Mouse (Mus musculus): Measurements from ENCODE around the gene Etl4. TPM values are rescaled to one million over a fixed set of nuclear protein-coding genes. Genes with fewer than 3 reads are reported as not detected.
A peak's percentile ranks its signal among the peaks of the same experiment; 100 is the strongest.

Gene Etl4
- total RNA-seq, 2 experiments from 2014 or later: 52.6 to 77.5 TPM

GRCm38 (mm10) chr2:20442731-20443130 lies 533.2 kb downstream of the Etl4 start:
- DNase-seq (ENCODE audit: low spot score): no peak

DNA sequence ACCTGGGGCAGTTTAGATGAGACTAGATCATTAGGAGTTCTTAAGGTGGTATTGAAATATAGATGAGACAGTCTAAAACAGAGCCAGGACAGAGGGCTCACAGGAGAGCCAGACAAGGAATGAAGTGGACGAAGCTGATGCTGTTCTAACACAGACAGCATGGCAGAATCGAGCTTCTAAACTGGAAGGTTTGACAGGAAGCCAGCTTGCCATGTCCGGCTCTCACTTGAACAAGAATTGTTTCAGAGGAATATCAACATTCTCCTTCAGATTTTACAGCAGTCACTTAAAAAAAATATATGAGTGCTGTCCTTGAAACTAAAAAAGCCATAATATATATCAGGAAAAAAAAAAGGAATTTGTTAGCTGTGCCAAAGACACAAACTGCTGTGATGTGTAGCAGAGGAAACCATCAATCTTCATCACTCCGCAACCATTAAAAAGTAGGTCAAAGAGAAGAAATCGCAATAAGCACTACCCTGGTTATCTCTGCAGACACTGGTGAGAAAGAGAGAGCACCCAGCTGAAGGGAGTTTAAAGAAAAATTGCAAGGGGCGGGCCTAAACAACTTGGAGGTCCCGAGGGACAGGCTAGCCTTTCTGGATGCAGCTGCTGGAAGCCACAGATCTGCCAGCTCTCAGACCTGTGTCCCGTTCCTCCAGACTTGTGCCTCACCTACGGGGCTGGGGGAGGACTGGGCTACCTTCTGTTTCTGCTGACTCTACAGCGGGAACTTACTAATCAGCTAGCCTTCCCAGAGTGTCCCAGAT lies 534.3 kb downstream of the Etl4 start:
- no peak for DNase-seq (ENCODE audit: low spot score)

DNA sequence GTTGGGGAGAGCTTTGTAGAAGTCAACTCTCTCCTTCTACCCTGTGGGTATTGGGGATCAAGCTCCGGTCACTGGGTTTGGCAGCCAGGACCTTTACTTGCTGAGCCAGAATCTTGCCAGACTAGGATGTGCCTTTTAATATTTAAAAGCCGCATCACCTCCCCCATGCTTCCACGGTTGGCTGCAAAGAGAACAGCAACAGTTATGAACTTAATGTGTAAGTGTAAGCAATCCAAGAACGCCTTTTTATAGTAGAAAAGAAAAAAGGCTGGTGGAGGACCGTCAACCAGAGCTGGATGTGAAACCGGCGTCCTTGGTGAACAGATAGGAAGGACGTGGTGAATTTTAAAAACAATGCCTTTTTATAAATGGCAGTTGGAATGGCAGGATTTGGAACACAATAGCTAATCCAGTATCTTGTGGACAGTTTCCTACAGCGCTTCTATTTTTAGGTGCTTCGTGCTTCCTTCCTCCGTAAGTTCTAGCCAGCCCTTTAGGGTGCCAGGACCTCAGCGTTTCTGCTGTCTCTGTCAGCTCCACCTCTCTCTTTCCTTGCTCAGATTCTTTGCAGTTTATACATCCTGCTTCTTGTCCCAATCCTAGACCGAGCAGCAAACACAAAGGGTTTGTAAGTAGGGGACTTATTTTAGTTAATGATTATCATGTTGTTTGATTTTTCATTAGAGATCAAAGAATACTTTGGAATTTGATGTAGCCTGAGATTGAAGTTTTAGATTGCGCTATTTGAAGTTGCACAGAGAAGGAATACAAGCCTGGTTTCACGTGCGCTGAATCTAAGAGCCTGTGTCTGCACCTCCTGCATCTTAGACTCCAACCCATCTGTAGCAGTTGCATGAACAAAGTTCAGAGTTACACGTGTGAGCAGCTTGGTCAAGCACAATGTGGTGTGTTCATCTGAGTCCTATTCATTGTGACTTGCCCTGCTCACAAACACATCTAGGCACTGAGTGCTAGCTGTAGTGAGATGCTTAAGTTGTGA lies 535.9 kb downstream of the Etl4 start:
- no peak for DNase-seq (ENCODE audit: low spot score)

DNA sequence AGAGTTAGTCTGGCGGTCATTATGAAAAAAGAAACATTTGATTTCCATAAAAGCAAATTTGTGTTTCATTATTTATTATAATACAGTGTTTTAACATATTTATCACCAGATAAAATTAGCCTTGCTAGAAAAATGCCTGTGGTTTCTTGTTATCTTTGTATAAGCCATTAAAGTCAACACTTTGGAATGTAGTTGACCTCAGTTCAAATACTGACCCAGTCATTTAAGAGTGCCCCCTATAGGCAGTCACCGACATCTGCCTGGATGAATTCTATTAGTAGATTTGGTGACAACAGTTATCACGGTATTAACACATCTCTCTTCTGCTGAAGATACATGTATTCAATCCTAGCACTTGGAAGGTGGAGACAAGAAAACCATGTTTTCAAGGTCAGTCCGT lies 536.6 kb downstream of the Etl4 start:
- no peak for DNase-seq (ENCODE audit: low spot score)

GRCm38 (mm10) chr2:20450945-20451344 lies 541.4 kb downstream of the Etl4 start:
- DNase-seq (ENCODE audit: low spot score): no peak

- DNase-seq (ENCODE audit: low spot score): no peak
Measured at GRCm38 (mm10) chr2:20453506-20454206, 544.1 kb downstream of the Etl4 start.

GRCm38 (mm10) chr2:20479199-20479598 lies 569.6 kb downstream of the Etl4 start:
- no peak for DNase-seq (ENCODE audit: low spot score)

DNA sequence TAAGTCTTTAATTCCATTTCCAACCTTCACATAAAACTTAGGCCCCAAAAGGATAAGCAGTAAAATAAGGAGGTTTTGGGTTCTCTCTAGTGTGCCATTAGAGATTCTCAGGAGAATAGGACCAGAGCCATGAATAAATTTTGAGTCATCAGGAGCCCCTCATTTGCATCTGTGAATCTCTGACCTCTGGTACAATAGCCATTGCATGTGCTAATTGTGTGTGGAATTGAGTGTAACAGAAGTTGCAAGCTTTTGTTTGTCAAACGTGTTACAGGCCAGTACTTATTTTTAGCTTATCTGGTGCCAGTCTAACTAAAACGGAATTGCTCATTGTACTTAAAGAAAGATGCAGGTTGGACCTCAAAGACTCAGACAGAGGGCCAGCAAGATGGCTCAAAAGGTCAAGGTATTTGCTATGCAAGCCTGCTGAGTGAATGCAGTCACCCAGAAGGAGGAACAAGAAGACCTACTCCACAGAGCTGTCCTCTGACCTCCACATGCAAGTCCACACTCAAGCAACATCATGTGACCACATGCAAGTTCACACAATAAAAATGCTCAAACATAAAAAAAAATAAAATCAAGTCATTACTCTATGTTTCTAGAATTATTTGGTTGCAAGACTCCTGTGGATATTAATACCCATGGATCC lies 576.7 kb downstream of the Etl4 start:
- DNase-seq (ENCODE audit: low spot score): no peak

GRCm38 (mm10) chr2:20489090-20489489 lies 579.5 kb downstream of the Etl4 start:
- no peak for DNase-seq (ENCODE audit: low spot score)

DNA sequence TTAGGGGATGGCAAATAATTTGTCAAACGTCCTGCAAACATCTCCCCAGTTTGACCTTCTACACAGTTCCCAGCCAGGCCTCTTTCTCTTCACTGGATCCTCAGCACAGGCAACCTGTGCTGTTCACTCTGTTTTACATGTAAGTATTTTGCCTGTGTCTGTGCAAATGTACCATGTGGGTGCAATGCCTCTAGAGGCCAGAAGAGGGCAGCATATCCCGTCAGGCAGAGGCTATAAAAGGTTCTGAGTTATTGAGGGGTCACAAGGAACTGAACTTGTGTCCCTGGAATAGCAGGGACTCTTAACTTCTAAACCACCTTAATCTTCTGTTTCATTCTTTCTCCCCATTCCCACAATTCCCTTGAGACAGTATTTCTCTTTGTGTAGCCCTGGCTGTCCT lies 582.5 kb downstream of the Etl4 start:
- no peak for DNase-seq (ENCODE audit: low spot score)

GRCm38 (mm10) chr2:20493806-20494205 lies 584.2 kb downstream of the Etl4 start:
- DNase-seq (ENCODE audit: low spot score): no peak

- DNase-seq (ENCODE audit: low spot score): peak; percentile 53
Measured at GRCm38 (mm10) chr2:20494666-20495065, 585.1 kb downstream of the Etl4 start.

DNA sequence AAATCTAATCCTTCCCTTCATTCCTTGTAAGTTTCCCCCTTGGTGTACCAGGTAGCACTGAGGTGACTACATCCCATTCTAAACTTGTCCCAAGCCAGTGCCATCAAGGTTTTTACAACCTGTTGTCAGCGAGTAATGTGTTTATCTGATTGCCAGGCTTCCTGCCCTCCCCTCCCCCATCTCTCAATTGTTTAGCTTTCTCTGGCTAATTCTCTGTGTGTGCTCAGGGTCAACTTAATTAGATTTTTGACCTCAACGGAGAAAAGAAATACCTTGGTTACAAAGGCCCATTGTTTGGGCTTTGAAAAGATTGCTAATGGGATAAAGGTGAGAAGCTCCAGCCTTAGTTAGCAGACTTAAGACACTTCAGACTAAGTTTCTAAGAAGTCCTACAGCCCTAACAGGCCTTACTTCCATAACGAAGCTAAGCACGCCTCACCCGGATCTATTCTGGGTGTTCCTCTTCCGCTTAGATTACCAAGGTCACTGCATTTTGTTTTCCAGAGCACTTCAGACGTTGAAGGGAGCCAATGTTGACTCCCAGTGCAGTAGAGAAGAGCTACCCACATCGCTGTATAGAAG lies 586.7 kb downstream of the Etl4 start:
- no peak for DNase-seq (ENCODE audit: low spot score)

GRCm38 (mm10) chr2:20507832-20508723 lies 598.5 kb downstream of the Etl4 start:
- no peak for DNase-seq (ENCODE audit: low spot score)

- DNase-seq (ENCODE audit: low spot score): no peak
Measured at GRCm38 (mm10) chr2:20508724-20509052, 599.1 kb downstream of the Etl4 start.

GRCm38 (mm10) chr2:20510061-20510460 lies 600.5 kb downstream of the Etl4 start:
- DNase-seq (ENCODE audit: low spot score): no peak

DNA sequence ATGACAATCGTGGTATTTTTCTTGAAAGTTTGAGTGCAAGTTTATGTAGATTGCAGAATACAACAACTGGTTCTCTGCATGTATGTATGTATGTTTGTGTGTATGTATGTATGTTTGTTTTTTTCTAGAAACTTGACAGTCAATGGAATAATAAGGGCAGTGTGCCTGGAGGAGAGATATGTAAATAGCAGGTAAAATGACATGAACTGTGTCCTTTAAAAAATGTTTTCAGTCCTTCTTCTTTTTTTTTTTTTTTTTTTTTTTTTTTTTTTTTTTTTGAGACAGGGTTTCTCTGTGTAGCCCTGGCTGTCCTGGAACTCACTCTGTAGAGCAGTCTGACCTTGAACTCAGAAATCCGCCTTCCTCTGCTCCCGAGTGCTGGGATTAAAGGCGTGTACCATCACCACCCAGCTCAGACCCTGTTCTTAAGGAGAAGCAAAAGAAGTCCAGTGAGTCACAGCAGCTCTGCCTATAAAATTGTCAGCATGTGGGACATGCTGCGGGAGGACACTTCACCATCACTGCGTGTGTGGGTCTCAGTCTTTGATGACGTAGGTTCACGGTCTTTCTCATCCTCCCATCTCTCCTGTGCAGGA lies 606.8 kb downstream of the Etl4 start:
- DNase-seq (ENCODE audit: low spot score): no peak

DNA sequence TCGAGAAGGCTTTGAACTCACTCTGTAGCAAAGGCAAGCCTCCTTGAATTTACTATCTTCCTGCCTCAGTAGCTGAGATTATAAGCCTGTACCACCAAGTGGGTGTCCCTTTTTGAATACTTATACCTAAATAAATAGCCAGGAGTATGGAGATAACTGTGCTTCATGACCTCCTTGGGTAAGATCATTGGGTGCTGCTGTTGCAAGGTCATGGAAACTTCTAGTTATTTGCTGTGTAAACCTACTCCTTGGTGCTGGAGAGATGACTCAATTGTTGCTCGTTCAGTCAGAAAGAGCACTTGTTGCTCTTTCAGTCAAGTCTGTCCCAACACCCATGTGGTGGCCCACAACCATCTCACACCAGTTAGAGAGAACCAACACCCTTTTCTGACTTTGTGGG lies 608.3 kb downstream of the Etl4 start:
- no peak for DNase-seq (ENCODE audit: low spot score)

- DNase-seq (ENCODE audit: low spot score): peak; percentile 16
Measured at GRCm38 (mm10) chr2:20518506-20518905, 608.9 kb downstream of the Etl4 start.
